In the genomic region with DNA sequence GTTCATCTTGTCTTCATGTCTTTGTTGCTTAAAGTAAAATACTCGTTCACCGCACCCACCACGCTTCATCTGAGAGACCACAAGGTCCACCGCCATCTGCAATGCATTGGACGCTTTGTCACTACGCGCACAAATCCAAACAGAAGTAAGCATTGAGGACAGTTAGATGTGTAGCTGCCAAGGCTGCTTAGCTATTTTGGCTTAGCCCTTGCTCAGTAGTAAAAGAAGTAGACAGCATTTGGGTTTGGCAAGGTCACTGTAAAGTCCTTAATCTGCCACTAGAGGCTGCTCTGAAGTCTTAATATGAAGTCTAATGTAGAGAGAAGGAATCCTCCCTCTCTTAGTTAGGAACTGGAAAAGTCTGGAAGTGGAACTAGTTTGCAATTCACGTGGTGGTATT, we compare ENCODE assay signal across 9 mouse cellular contexts. TPM values are rescaled to one million over a fixed set of nuclear protein-coding genes. Genes with fewer than 3 reads are reported as not detected.
A peak's percentile ranks its signal among the peaks of the same experiment; 100 is the strongest.
DNase-seq lines count a peak whose midpoint lies in the region; ATAC-seq and TF ChIP-seq lines count a peak whose summit lies in the region.
"Had no signal": no experiment of that assay in that cellular context is flagged by ENCODE, and none has a peak within 500 bp of the region (broad histone marks: within the 10 kb centered on the region; RNA-seq: fewer than 3 reads in every experiment).

No protein-coding gene starts in this region.

- no peak for DNase-seq in gastrocnemius, adult 2 months
- no peak for DNase-seq in gastrocnemius, postnatal 25 days
- DNase-seq in embryonic facial prominence, embryonic 10.5 days (ENCODE audit: low spot score) = no peak
- peak; percentile 30 to 37 for DNase-seq in heart, postnatal 10 days
- DNase-seq in skeletal muscle tissue, adult 2 months (ENCODE audit: low read depth, low spot score) = peak; percentile 5
- DNase-seq in ovary, adult 18-20 months (ENCODE audit: low spot score) = no peak

- no peak for ATAC-seq in limb, embryonic 12.5 days (ENCODE audit: insufficient number of reproducible peaks, insufficient read depth, low FRiP score, low TSS enrichment, low read depth)
- no peak for ATAC-seq in erythroid progenitor cell, adult 5-6 weeks (replicated peaks; ENCODE audit: low FRiP score, poor library complexity, severe bottlenecking)

- TF ChIP-seq CTCF in gastrocnemius, adult 2 months (IDR thresholded peaks at IDR 0.05) = peak; percentile 59

- no peak overlapping the region for H3K9ac ChIP-seq in limb, embryonic 12.5 days (replicated peaks)

- no peak overlapping the region for H3K27ac ChIP-seq in gastrocnemius, adult 2 months
- H3K27ac ChIP-seq in embryonic facial prominence, embryonic 10.5 days (replicated peaks) = no peak overlapping the region
- no peak overlapping the region for H3K27ac ChIP-seq in limb, embryonic 12.5 days

- H3K27me3 ChIP-seq in embryonic facial prominence, embryonic 10.5 days (replicated peaks; ENCODE audit: low read depth, poor library complexity, severe bottlenecking) = peaks cover 4% of the 10 kb centered on the region; the same call in 1 of the 2 replicates
- H3K27me3 ChIP-seq in limb, embryonic 12.5 days = peaks cover 5% of the 10 kb centered on the region; the same call in 1 of the 2 replicates

- H3K9me3 ChIP-seq in embryonic facial prominence, embryonic 10.5 days = no peaks in the 10 kb centered on the region
- H3K9me3 ChIP-seq in limb, embryonic 12.5 days = no peaks in the 10 kb centered on the region

- peaks cover 3% of the 10 kb centered on the region; the same call in 1 of the 2 replicates for H3K4me1 ChIP-seq in embryonic facial prominence, embryonic 10.5 days
- H3K4me1 ChIP-seq in limb, embryonic 12.5 days (replicated peaks) = no peaks in the 10 kb centered on the region

- no peak overlapping the region for H3K4me3 ChIP-seq in gastrocnemius, adult 2 months
- H3K4me3 ChIP-seq in embryonic facial prominence, embryonic 10.5 days = peak overlapping the region; percentile 45
- H3K4me3 ChIP-seq in limb, embryonic 12.5 days (replicated peaks) = peak overlapping the region; percentile 27; the same call in 1 of the 2 replicates

- no peaks in the 10 kb centered on the region for H3K36me3 ChIP-seq in embryonic facial prominence, embryonic 10.5 days (replicated peaks)
- H3K36me3 ChIP-seq in limb, embryonic 12.5 days = no peaks in the 10 kb centered on the region
- H3K36me3 ChIP-seq: G1E had no signal

- WGBS in embryonic facial prominence, embryonic 10.5 days = 69% methylated on average over 8 of the region's 8 CpGs
- WGBS in limb, embryonic 12.5 days = 61% methylated on average over 8 of the region's 8 CpGs

- intact Hi-C loops in gastrocnemius, adult 2 months (cut with DNase I) = no loop called here
- intact Hi-C loops in heart, postnatal 10 days (cut with DNase I) = no loop called here

- peak overlapping the region; percentile 50 for H3K4me2 ChIP-seq in limb, embryonic 12.5 days

RNA-seq across cellular contexts. Expression of a gene that starts 57.1 kb away (rescaled TPM):
- total RNA-seq in gastrocnemius, adult 2 months (2021) = 1 to 10 TPM; 4.2 to 9.2 TPM
- 10 to 100 TPM in 1 of 2 experiments, 1 to 10 TPM in 1; 5.2 to 24.5 TPM for total RNA-seq in gastrocnemius, postnatal 25 days (2021)
- polyA plus RNA-seq in embryonic facial prominence, embryonic 10.5 days (2016; fragmentation: Nextera tagmentation; extraction: Ambion mirVana) = 41.4 and 43.8 TPM in 2 replicates
- 1 to 10 TPM; 1.4 to 1.6 TPM for total RNA-seq in heart, postnatal 10 days (2021)
- polyA plus RNA-seq in limb, embryonic 12.5 days (2016; fragmentation: Nextera tagmentation; extraction: Ambion mirVana) = 34.8 and 35.6 TPM in 2 replicates
- not detected in 2 replicates for total RNA-seq in erythroid progenitor cell, adult 5-6 weeks (2015; ENCODE audit: low replicate concordance)
- not detected in 2 replicates for total RNA-seq in erythroid progenitor cell, adult 5-6 weeks (2017; ENCODE audit: low replicate concordance)
- polyA plus RNA-seq: G1E had no signal

Comparison
In these comparisons a context has a peak if more than half of its experiments do, and no peak if none do; other contexts are left out.
1. DNase-seq: peak in heart, postnatal 10 days (2 of 2) and skeletal muscle tissue, adult 2 months (single experiment); none in gastrocnemius, adult 2 months (single experiment), gastrocnemius, postnatal 25 days (single experiment), embryonic facial prominence, embryonic 10.5 days (single experiment) and ovary, adult 18-20 months (single experiment).